Mouse (Mus musculus) ES-Bruce4 (cell line): ENCODE measurements around the gene Rpl19. TPM values are rescaled to one million over a fixed set of nuclear protein-coding genes. Genes with fewer than 3 reads are reported as not detected.

Source experiments
- H3K27ac ChIP-seq: 2 replicates; pipeline ENCODE4 v1.5.1; 2012; ENCODE audit warnings: low read length, inconsistent platforms; ENCODE audit not compliant: insufficient read depth
- H3K27me3 ChIP-seq: 2 replicates; pipeline ENCODE4 v1.6.1; 2012; ENCODE audit warnings: mild to moderate bottlenecking, low read length, inconsistent platforms; ENCODE audit not compliant: control insufficient read depth, poor library complexity, insufficient read depth, severe bottlenecking
- H3K36me3 ChIP-seq: 2 replicates; pipeline ENCODE4 v1.6.1; 2012; ENCODE audit warnings: inconsistent platforms, mild to moderate bottlenecking, low read length, moderate library complexity; ENCODE audit not compliant: control insufficient read depth, poor library complexity, insufficient read depth, severe bottlenecking
- H3K4me1 ChIP-seq: one replicate; pipeline ENCODE4 v1.8.1; 2011; ENCODE audit warnings: low read length; ENCODE audit not compliant: control insufficient read depth, insufficient read depth
- H3K4me3 ChIP-seq: 2 replicates; pipeline ENCODE4 v1.5.1; 2011; ENCODE audit warnings: low read depth, mild to moderate bottlenecking, low read length
- H3K9ac ChIP-seq: 2 replicates; pipeline ENCODE4 v1.6.1; 2012; ENCODE audit warnings: low read depth, mild to moderate bottlenecking, inconsistent platforms; ENCODE audit not compliant: poor library complexity, severe bottlenecking
- H3K9me3 ChIP-seq: replicated peaks from 2 replicates; pipeline ENCODE4 v1.6.1; 2012; ENCODE audit warnings: mild to moderate bottlenecking, low read length, inconsistent platforms; ENCODE audit not compliant: control insufficient read depth, poor library complexity, insufficient read depth, severe bottlenecking
- CTCF ChIP-seq: IDR thresholded peaks from one replicate; pipeline ENCODE4 v1.8.1; 2011; ENCODE audit warnings: low read depth, low read length
- EP300 ChIP-seq: IDR thresholded peaks from 2 replicates; pipeline ENCODE4 v1.6.1; 2011; ENCODE audit warnings: low read depth, low read length; ENCODE audit not compliant: insufficient read depth
- POLR2A ChIP-seq: IDR thresholded peaks from one replicate; pipeline ENCODE4 v1.8.1; 2011; ENCODE audit warnings: low read length; ENCODE audit not compliant: insufficient read depth
- polyA plus RNA-seq: library from polyadenylated mRNA; stranded (reverse); fragments of >200 nt; gene quantifications from 2 replicates; pipeline ENCODE4 v1.2.4, GENCODE M21; 2011; ENCODE audit warnings: low read depth; ENCODE audit not compliant: missing spikeins, insufficient read depth, insufficient read length

Rpl19 gene
- polyA plus RNA-seq, 1 experiment = 2,020 TPM

DNA sequence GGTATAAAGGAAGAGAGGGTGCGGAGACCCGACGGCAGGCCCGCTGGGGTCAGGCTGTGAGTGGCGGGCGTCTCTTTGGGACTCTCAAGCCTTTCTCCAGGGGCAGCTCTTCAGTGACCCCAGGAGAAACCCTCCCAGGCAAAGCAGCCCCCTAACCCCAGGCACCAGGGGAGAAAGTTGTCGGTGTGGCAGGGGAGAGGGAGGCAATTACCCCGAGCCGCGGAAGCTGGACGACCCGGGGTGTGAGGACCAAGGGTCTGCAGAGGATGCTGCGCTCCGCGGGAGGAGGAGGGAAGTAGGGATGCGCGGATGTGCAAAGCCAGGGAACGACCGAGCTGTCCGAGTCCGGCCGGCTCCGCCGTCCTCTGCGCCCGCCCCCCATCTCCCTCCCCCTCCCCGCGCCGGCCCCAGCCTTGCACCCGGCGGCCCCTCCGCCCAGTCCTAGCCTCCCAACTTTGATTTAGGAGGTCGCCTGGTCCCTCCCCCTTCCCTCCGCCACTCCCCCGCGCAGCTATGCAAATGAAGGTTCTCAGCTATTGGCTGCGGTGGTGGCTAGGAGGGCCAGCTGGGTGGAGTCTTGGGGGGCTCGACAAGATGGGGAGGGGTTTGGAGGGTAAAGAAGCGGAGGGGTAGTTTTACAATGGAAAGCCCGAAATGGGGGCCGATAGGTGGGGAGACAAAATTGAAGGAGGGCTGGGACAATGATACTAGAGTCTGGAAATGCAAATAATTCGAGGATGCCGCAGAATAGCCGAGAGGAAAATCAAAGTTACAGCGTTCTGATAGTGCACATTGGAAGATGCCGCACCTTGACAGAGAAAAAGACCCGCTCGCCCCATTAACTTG lies 26.7 kb downstream of the Rpl19 start, which contains the start of gene Stac2:
Gene Stac2 (minus strand): TSS at position 474 of the 846 bp plus-strand sequence.
- no peak for TF ChIP-seq POLR2A
- TF ChIP-seq EP300 = no peak
- TF ChIP-seq CTCF = no peak
- H3K9me3 ChIP-seq = no peaks in the 10 kb centered on the region
- H3K4me3 ChIP-seq = peak within 1 kb of the TSS; percentile 73
- H3K27me3 ChIP-seq = peaks cover 3% of the 10 kb centered on the region
- H3K9ac ChIP-seq = peak within 1 kb of the TSS; percentile 62
- H3K36me3 ChIP-seq = no peaks in the 10 kb centered on the region
- H3K4me1 ChIP-seq = peaks cover 6% of the 10 kb centered on the region
- no peak within 1 kb of the TSS for H3K27ac ChIP-seq

DNA sequence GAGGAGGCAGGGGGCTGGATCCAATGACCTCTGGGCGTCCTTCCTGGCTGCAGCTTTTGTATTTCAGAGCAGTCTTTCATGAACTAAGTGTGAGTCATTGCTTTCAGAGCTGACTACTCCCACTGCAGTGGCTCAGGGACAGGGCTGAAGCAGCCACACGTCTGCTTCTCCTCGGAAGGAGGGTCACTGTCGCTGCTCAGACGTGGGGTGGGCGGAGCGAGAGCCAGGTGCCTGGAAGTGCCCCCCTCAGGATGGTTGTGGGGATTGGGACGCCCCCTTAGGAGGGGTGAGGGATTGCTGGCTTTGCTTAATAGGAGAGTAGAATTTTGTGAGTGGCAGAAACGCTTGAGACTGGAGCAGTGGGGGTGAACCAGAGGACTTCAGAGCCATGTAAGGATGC lies 31.0 kb downstream of the Rpl19 start:
- no peaks in the 10 kb centered on the region for H3K4me1 ChIP-seq
- H3K27ac ChIP-seq = peak overlapping the region; percentile 69
- no peaks in the 10 kb centered on the region for H3K9me3 ChIP-seq
- peak overlapping the region; percentile 64 for H3K9ac ChIP-seq
- TF ChIP-seq POLR2A = peak; percentile 68
- peak; percentile 46; the same call in 1 of the 2 replicates for TF ChIP-seq EP300
- peak; percentile 5 for TF ChIP-seq CTCF
- peak overlapping the region; percentile 57 for H3K4me3 ChIP-seq
- no peaks in the 10 kb centered on the region for H3K27me3 ChIP-seq
- no peaks in the 10 kb centered on the region for H3K36me3 ChIP-seq

DNA sequence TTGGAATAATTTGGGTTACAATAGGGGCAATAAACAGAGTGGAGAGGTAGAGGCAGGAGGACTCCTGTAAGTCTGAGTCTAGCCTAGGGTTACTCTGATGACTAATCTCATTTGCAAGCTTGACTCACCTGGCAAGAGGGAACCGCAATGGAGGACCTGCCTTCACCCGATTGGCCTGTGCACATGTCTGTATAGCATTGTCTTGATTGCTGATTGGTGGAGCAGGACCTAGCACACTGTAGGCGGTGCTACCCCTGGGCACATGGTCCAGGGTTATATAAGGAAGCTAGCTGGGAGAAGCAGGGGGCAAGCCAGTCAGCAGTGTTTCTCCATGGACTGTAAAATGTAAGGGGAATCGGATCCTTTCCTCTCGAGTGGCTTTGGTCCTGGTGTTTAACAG lies 31.5 kb downstream of the Rpl19 start:
- H3K36me3 ChIP-seq = no peaks in the 10 kb centered on the region
- no peak overlapping the region for H3K9ac ChIP-seq
- peak overlapping the region; percentile 7; the same call in 1 of the 2 replicates for H3K4me3 ChIP-seq
- TF ChIP-seq POLR2A = peak; percentile 90
- 0 out of 2 replicates have a peak, but pooled peaks have one; percentile 2 for TF ChIP-seq EP300
- no peak for TF ChIP-seq CTCF
- no peaks in the 10 kb centered on the region for H3K4me1 ChIP-seq
- H3K27ac ChIP-seq = peak overlapping the region; percentile 56
- H3K9me3 ChIP-seq = no peaks in the 10 kb centered on the region
- H3K27me3 ChIP-seq = no peaks in the 10 kb centered on the region

DNA sequence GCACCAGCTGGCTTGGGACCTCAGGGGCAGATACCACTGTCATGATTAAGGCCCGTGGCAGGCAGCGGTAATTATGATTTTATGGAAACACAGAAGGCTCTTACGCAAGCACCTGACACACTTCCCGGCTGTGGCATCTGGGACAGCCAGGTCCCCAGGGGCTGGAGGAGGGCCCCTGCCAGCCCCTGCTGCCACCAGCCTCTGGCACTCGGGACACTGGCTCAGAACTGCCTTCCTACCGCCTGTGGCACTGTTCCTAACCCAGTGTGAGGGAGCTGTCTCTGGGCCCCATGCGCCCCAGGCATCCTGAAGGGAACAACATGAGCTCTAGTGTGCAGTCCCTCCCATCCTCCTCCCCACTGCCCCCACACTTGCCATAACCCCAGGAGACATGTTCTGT lies 33.2 kb downstream of the Rpl19 start:
- Histone ChIP-seq H3K4me1 (no peaks in the 10 kb centered on the region), H3K9me3 (no peaks in the 10 kb centered on the region), H3K9ac (no peak overlapping the region), H3K27ac (no peak overlapping the region), H3K4me3 (no peak overlapping the region), H3K27me3 (no peaks in the 10 kb centered on the region), H3K36me3 (no peaks in the 10 kb centered on the region)
- no peak for TF ChIP-seq CTCF
- no peak for TF ChIP-seq EP300
- no peak for TF ChIP-seq POLR2A

DNA sequence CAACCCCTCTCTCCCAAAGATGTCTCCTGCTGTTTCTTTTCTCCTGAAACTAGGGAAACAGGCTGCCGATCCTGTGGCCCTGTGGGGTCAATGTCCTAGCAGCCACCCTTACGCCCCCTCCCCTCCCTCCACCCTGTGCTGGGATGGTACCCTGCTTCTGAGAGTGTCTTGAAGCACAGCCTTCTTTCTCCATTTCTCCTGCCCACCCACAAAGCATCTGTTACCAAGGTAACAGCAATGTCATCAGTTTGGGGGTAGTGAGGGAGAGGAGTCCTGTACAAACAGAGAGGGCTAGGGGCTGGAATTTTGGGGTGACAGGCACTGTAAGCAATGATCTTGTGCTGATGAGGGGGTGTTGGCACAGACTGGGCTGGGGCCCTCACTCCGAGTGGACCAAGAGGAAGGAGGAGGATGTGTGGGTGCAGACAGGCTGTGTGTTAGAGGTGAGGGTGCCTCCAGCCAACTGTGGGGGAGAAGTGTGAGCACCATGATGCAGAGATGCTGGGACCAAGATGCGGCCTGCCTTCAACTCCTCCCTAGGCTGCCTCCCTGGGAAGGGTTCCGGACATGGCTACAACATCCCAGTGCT lies 33.7 kb downstream of the Rpl19 start:
- H3K4me3 ChIP-seq = no peak overlapping the region
- H3K4me1 ChIP-seq = no peaks in the 10 kb centered on the region
- no peaks in the 10 kb centered on the region for H3K27me3 ChIP-seq
- no peak for TF ChIP-seq CTCF
- TF ChIP-seq EP300 = no peak
- TF ChIP-seq POLR2A = no peak
- H3K9ac ChIP-seq = no peak overlapping the region
- no peaks in the 10 kb centered on the region for H3K9me3 ChIP-seq
- H3K27ac ChIP-seq = no peak overlapping the region
- no peaks in the 10 kb centered on the region for H3K36me3 ChIP-seq

DNA sequence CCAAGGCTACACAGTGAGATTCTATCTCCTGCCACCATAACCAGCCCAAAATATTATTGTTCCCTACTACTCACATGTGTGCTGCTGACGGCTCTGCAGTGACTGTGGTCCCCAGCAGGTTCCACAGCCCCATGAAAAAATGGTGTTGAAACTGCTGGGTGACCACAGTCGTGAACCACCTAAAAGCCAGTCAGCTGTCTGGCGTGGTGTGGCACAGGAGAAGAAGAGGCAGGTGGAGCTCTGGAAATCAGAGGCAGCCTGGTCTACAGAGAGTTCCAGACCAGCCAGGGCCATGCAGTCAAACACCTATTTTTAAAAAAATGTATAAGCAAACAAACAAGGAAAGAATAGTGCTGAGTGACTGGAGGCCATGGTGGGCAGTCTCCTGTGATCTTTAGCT lies 34.9 kb downstream of the Rpl19 start:
- no peak for TF ChIP-seq EP300
- Histone ChIP-seq H3K9me3 (no peaks in the 10 kb centered on the region), H3K27me3 (no peaks in the 10 kb centered on the region), H3K36me3 (no peaks in the 10 kb centered on the region), H3K4me1 (no peaks in the 10 kb centered on the region), H3K4me3 (no peak overlapping the region), H3K27ac (no peak overlapping the region), H3K9ac (no peak overlapping the region)
